Mouse (Mus musculus) testis, postnatal 14 days (tissue): Measurements from ENCODE around the gene Grik4.

Experiments used
- DNase-seq: peaks from one replicate; pipeline ENCODE4 v3.0.0; 2021; ENCODE audit warnings: low spot score

The Grik4 gene

GRCm38 (mm10) chr9:42488071-42488470 lies 456.2 kb downstream of the Grik4 start:
- no peak for DNase-seq

- DNase-seq: no peak
Observed at GRCm38 (mm10) chr9:42486913-42487312, 457.4 kb downstream of the Grik4 start.

- DNase-seq: no peak
Observed at GRCm38 (mm10) chr9:42484667-42485066, 459.6 kb downstream of the Grik4 start.

GRCm38 (mm10) chr9:42482944-42483343 lies 461.3 kb downstream of the Grik4 start:
- DNase-seq: no peak

- DNase-seq: no peak
Observed at GRCm38 (mm10) chr9:42476166-42476565, 468.1 kb downstream of the Grik4 start.

- no peak for DNase-seq
Observed at GRCm38 (mm10) chr9:42474244-42474643, 470.0 kb downstream of the Grik4 start.

GRCm38 (mm10) chr9:42471921-42472747 lies 472.2 kb downstream of the Grik4 start:
- peak; percentile 94 for DNase-seq

GRCm38 (mm10) chr9:42471214-42471613 lies 473.1 kb downstream of the Grik4 start:
- peak; percentile 76 for DNase-seq

GRCm38 (mm10) chr9:42469323-42469722 lies 475.0 kb downstream of the Grik4 start:
- no peak for DNase-seq

- DNase-seq: no peak
Observed at GRCm38 (mm10) chr9:42468360-42468759, 475.9 kb downstream of the Grik4 start.
